In the genomic region with DNA sequence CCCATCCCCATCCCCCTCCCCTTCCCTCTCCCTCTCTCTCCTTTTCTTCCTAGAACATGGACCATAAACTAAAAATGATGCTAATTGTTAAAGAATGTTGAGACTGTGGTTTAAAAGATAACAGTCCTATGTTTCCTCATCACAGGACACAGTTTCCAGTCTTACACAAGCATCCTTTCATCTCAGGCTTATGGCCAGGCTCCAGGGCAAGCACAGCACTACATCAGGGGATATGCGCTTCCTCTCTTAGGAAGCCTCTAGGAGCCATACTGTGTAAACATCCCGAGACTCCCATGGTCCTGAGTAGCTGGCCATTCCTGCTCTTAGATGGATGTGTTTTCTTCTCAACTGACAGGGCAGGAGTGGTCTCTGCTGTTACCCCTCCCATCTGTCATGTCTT, we compare ENCODE assay signal across 24 mouse cellular contexts.
DNase-seq lines count a peak whose midpoint lies in the region; ATAC-seq and TF ChIP-seq lines count a peak whose summit lies in the region.
"Had no signal": no experiment of that assay in that cellular context is flagged by ENCODE, and none has a peak within 500 bp of the region (broad histone marks: within the 10 kb centered on the region; RNA-seq: fewer than 3 reads in every experiment).

No protein-coding gene starts in this region.

- H3K27me3 ChIP-seq in heart, embryonic 12.5 days (replicated peaks) = peaks cover 8% of the 10 kb centered on the region; the same call in 1 of the 2 replicates
- no peaks in the 10 kb centered on the region for H3K27me3 ChIP-seq in Patski
- H3K27me3 ChIP-seq in forebrain, embryonic 13.5 days = no peaks in the 10 kb centered on the region
- H3K27me3 ChIP-seq: limb, embryonic 12.5 days; liver, embryonic 12.5 days; midbrain, embryonic 12.5 days; neural tube, embryonic 13.5 days had no signal

- no peak overlapping the region for H3K9ac ChIP-seq in heart, embryonic 12.5 days
- H3K9ac ChIP-seq in forebrain, embryonic 13.5 days = no peak overlapping the region
- H3K9ac ChIP-seq: limb, embryonic 12.5 days; liver, embryonic 12.5 days; midbrain, embryonic 12.5 days; neural tube, embryonic 13.5 days had no signal

- no peak overlapping the region for H3K27ac ChIP-seq in heart, embryonic 12.5 days (ENCODE audit: poor library complexity, severe bottlenecking)
- H3K27ac ChIP-seq in forebrain, embryonic 13.5 days = no peak overlapping the region
- H3K27ac ChIP-seq: hindbrain, embryonic 10.5 days; hindbrain, postnatal 0 days; limb, embryonic 12.5 days; liver, embryonic 12.5 days; midbrain, embryonic 12.5 days; neural tube, embryonic 13.5 days had no signal

- 61% methylated on average over 2 of the region's 2 CpGs for WGBS in heart, embryonic 12.5 days
- WGBS in forebrain, embryonic 13.5 days = 67% methylated on average over 2 of the region's 2 CpGs

- peaks cover 7% of the 10 kb centered on the region; the same call in 1 of the 2 replicates for H3K4me1 ChIP-seq in heart, embryonic 12.5 days (replicated peaks)
- no peaks in the 10 kb centered on the region for H3K4me1 ChIP-seq in forebrain, embryonic 13.5 days
- H3K4me1 ChIP-seq: hindbrain, embryonic 10.5 days; limb, embryonic 12.5 days; liver, embryonic 12.5 days; midbrain, embryonic 12.5 days; neural tube, embryonic 13.5 days had no signal

- H3K4me2 ChIP-seq in heart, embryonic 12.5 days = no peak overlapping the region
- no peak overlapping the region for H3K4me2 ChIP-seq in forebrain, embryonic 13.5 days
- H3K4me2 ChIP-seq: limb, embryonic 12.5 days; liver, embryonic 12.5 days; midbrain, embryonic 12.5 days; neural tube, embryonic 13.5 days had no signal

- DNase-seq in heart, adult 11 months = peak; percentile 96
- DNase-seq in Patski (ENCODE audit: low read depth, low spot score) = peak; percentile 34
- DNase-seq in heart, postnatal 14 days = peak; percentile 44 to 51
- DNase-seq in lung, postnatal 10 days = peak; percentile 71
- no peak for DNase-seq in ovary, postnatal 14 days (ENCODE audit: low spot score)
- DNase-seq in cerebellum, adult 9-11 months = no peak
- DNase-seq: adrenal gland, postnatal 25 days; cerebellum, adult 18-20 months; gastrocnemius, postnatal 36 days; kidney, adult 11 months; spleen, adult 18-20 months; thymus, adult 18-20 months; thymus, postnatal 4 days had no signal

- no peak overlapping the region for H3K4me3 ChIP-seq in heart, embryonic 12.5 days
- no peak overlapping the region for H3K4me3 ChIP-seq in forebrain, embryonic 13.5 days
- H3K4me3 ChIP-seq: erythroblast, embryonic 14.5 days; hindbrain, embryonic 10.5 days; limb, embryonic 12.5 days; liver, embryonic 12.5 days; midbrain, embryonic 12.5 days; neural tube, embryonic 13.5 days had no signal

- no peaks in the 10 kb centered on the region for H3K36me3 ChIP-seq in heart, embryonic 12.5 days
- no peaks in the 10 kb centered on the region for H3K36me3 ChIP-seq in forebrain, embryonic 13.5 days (ENCODE audit: poor library complexity, severe bottlenecking)
- H3K36me3 ChIP-seq: hindbrain, embryonic 10.5 days; limb, embryonic 12.5 days; liver, embryonic 12.5 days; midbrain, embryonic 12.5 days; neural tube, embryonic 13.5 days had no signal

- in situ Hi-C loops in Patski (cut with MboI; ENCODE audit: low pct_unique_long_range_greater_than_20kb) = no loop called here

- POLR2A ChIA-PET in Patski (lab: Charles Lee) = no interaction called here

- no peaks in the 10 kb centered on the region for H3K9me3 ChIP-seq in heart, embryonic 12.5 days (replicated peaks)
- no peaks in the 10 kb centered on the region for H3K9me3 ChIP-seq in forebrain, embryonic 13.5 days (replicated peaks)
- H3K9me3 ChIP-seq: hindbrain, embryonic 10.5 days; limb, embryonic 12.5 days; liver, embryonic 12.5 days; midbrain, embryonic 12.5 days; neural tube, embryonic 13.5 days had no signal

- CTCF ChIA-PET in Patski (lab: Charles Lee) = no interaction called here

- ATAC-seq in heart, embryonic 12.5 days (ENCODE audit: insufficient number of reproducible peaks, low FRiP score) = no peak
- peak; percentile 73 for ATAC-seq in Patski
- ATAC-seq in forebrain, embryonic 13.5 days = no peak
- ATAC-seq: CD4-positive, CD25-positive, alpha-beta regulatory T cell, adult 4 months; forebrain, embryonic 14.5 days; hindbrain, postnatal 0 days; liver, embryonic 12.5 days had no signal

- intact Hi-C loops in heart, postnatal 14 days (cut with DNase I) = no loop called here

- no peak for TF ChIP-seq CTCF in Patski (IDR thresholded peaks at IDR 0.05)

Comparison
In these comparisons a context has a peak if more than half of its experiments do, and no peak if none do; other contexts are left out.
1. DNase-seq: peak in heart, adult 11 months (single experiment), Patski (single experiment), heart, postnatal 14 days (2 of 2) and lung, postnatal 10 days (single experiment); none in ovary, postnatal 14 days (single experiment) and cerebellum, adult 9-11 months (single experiment).